Mouse (Mus musculus) CD4-positive, CD25-positive, alpha-beta regulatory T cell, adult 4 months (primary cell): ENCODE results near the gene Psmd2. TPM values are rescaled to one million over a fixed set of nuclear protein-coding genes. Genes with fewer than 3 reads are reported as not detected.
"Not testable (repeated sequence)": the region's sequence is repeated elsewhere in the genome, so short reads cannot be mapped to it uniquely, and the experiment has no call there.

ENCODE experiments used
- ATAC-seq: one replicate; pipeline ENCODE4 v1.8.0; 2017
- polyA plus RNA-seq, 2 experiments: library from polyadenylated mRNA; unstranded; fragments of 100-300 nt; shearing (Covaris generic); gene quantifications; one replicate each; pipeline ENCODE4 v1.2.1; 2017

Psmd2 gene
- polyA plus RNA-seq, 2 experiments from 2014 or later, result 179 to 222 TPM

- ATAC-seq, result no peak
These were observed 6.2 kb downstream of the Psmd2 start for GRCm38 (mm10) chr16:20657661-20658060.

DNA sequence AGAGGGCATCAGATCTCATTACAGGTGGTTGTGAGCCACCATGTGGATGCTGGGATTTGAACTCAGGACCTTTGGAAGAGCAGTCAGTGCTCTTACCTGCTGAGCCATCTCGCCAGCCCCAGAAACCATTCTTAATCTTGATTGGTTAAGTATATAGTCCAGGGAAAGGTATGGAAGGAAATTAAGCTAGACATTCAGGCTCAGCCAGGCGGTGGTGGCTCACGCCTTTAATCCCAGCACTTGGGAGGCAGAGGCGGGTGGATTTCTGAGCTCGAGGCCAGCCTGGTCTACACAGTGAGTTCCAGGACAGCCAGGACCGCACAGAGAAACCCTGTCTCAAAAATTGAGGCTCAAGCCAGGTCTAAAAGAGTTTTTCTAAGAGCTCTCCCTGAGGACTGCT lies 16.6 kb downstream of the Psmd2 start, which contains the start of gene Eif4g1:
Gene Eif4g1, plus strand, starts transcription at position 301 of the 400 bp plus-strand sequence.
- ATAC-seq, result not testable (repeated sequence)

- ATAC-seq, result no peak
These were observed 18.8 kb downstream of the Psmd2 start for GRCm38 (mm10) chr16:20670291-20670690.

DNA sequence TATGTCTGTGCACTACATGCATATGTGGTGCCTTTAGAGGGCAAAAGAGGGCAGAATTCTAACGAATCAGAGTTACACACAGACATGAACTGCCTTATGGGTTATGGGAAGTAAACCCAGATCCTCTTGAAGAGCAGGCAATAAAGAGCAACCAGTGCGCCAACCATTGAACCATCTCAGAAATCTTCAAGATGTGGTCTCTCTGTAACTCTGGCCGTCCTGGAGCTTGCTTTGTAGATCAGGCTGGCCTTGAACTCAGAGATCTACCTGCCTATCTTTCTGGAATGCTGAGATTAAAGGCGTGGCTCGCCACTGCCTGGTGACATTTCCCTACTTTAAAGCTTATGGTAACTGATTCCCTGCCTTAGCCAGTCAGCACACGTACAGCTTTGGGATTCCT lies 20.4 kb downstream of the Psmd2 start:
- peak; percentile 15 for ATAC-seq

DNA sequence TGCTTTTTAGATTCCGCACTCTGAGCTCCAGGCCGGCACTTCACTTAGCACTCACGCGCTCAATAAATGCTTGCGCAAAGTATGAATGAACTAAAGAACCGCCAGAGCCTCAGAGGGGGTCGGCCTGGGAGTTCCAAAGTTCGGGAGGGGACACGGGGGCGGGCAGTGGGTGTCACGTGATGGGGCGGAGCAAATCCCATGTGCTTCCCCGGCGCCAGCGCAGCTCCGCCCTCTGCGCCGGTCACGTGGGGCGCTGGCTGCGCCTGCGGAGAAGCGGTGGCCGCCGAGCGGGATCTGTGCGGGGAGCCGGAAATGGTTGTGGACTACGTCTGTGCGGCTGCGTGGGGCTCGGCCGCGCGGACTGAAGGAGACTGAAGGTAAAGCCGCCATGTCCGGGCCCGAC lies 21.0 kb downstream of the Psmd2 start:
- ATAC-seq, result peak; percentile 90

DNA sequence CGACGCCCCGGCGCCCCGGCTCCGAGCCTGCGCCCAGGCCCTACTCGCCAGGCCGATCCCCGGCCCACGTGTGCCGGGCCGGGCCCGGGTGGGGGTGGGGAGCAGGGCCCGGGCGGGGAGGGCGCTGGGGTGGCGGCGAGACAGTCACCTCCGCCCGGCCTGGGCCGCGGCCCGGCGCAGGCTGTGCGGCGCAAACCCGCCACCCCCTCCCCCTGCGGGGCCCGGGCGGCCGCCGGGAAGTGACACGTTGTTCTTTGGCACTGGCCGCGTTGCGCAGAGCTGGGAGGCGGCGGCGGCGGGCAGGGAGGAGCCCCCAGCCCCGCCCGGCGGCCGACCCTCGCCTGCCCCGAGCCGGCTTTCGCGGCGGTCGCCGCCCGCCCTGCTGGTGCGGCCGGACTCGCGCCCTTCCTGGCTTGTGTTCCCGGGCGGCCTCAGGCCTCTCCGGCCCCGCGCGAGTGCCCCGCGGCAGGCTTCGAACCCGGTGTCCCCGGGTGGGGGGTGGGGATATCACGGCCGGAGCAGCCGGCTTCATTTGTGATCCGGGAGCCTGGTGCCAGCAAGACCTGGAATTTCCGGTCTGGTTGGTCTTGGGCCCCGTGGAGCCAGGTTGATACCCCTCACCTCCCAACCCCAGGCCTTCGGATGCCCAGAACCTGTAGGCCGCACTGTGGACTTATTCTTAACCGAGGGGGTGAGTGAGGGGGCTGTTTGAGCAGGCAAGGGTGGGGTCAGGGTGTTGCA lies 21.7 kb downstream of the Psmd2 start:
- ATAC-seq, result peak; percentile 40

- ATAC-seq, result no peak
These were observed 22.4 kb downstream of the Psmd2 start for GRCm38 (mm10) chr16:20673706-20674303.

DNA sequence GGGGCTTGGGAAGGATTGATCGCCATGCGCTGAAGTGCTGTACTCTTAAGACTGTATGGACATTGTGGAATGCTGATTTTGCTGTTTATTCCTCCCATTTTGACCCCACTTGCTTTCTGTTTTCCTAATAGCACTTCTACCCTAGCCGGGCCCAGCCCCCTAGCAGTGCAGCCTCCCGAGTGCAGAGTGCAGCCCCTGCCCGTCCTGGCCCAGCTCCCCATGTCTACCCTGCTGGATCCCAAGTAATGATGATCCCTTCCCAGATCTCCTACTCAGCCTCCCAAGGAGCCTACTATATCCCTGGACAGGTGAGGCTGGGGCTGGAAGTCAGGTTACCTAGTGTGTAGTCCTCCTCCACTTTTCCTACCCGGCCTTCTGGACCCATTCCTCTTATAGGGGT lies 23.8 kb downstream of the Psmd2 start:
- ATAC-seq, result no peak

- ATAC-seq, result no peak
These were observed 25.2 kb downstream of the Psmd2 start for GRCm38 (mm10) chr16:20676702-20677101.

- ATAC-seq, result no peak
These were observed 25.9 kb downstream of the Psmd2 start for GRCm38 (mm10) chr16:20677380-20677779.

GRCm38 (mm10) chr16:20677974-20678675 lies 26.7 kb downstream of the Psmd2 start:
- no peak for ATAC-seq

- ATAC-seq, result no peak
These were observed 39.3 kb downstream of the Psmd2 start for GRCm38 (mm10) chr16:20690774-20691173.

DNA sequence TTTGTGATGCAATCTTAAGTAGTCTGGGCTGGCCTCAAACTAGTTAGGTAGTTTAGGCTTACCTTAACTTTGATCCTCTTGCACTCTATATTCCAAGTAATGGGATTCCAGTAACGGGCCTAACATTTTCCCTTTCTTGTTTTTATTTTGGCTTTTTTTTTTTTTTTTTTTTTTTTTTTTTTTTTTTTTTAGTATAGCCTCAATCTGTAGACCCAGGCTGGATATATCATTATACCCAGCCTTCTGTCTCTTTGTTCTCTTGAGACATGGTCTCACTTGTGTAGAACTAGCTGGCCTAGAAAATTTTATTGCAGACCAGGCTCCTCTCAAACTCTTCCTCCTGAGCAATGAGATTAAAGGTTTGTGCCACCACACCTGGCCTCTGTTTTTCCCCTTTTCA lies 40.2 kb downstream of the Psmd2 start:
- ATAC-seq, result no peak

GRCm38 (mm10) chr16:20692241-20692965 lies 41.0 kb downstream of the Psmd2 start:
- no peak for ATAC-seq

DNA sequence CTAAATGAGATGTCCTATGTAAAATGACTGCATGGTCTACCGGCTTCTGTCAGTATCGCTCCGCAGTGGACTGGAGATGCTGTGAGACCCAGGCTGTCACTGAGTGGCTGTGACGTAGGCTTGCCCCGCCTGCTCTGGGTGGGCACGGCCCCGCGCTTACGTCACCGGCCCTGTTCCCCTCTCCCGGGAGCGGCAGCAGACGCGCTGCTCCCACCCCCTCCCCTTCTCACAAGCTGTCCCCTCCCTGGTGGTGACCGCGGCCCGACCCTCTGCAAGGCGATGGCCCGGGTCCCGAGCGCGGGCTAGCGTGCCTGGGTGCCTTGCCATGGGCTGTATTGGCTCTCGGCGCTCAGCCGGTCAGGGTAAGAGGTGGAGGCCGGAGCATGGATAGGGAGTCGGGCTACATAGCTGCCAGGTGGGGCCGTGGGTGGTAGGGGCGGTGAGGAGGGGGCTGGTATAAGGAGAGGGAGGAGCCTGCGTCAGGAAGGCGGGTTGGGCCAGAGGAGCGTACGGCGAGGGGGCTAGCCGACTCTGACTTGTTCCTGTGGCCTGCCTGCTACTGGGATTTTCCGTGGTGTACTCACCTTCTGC lies 41.8 kb downstream of the Psmd2 start, which contains the start of gene Fam131a:
Gene Fam131a, plus strand, starts transcription at position 131 of the 591 bp plus-strand sequence.
- ATAC-seq, result peak; percentile 76

- ATAC-seq, result no peak
These were observed 43.3 kb downstream of the Psmd2 start for GRCm38 (mm10) chr16:20694781-20695180.

- peak; percentile 40 for ATAC-seq
These were observed 44.3 kb downstream of the Psmd2 start for GRCm38 (mm10) chr16:20695622-20696323.

DNA sequence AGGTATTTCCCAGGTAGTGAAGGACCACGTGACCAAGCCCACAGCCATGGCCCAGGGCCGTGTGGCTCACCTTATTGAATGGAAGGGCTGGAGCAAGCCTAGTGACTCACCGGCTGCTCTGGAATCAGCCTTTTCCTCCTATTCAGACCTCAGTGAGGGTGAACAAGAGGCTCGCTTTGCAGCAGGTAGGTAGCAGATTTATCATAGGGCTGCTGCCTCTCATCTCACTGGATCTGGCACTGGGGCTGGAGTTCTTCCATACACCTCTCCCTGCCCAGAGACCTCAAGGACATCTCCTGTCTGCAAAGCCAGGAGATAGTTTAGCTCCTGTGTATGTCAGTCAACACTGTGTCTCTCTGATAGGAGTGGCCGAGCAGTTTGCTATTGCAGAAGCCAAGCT lies 47.8 kb downstream of the Psmd2 start:
- no peak for ATAC-seq

DNA sequence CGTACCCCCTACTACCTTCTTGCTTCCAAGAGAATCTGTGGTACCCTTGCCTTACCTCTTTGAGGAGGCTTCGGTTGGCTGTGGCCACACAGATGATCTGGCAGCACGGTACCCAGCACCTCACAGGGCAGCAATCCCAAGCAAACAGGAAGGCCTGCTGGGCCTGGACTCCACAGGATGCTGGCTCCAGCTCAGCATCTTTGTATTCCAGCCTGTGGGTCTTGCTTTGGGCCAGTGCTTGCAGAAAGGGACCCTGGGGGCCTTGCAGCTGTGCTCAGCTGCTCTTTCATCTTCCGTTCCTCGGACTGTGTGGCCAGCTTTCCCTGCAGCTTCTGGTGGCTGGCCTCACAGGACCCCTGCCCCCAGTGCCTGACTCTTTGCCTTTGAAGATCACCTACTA lies 48.6 kb downstream of the Psmd2 start:
- no peak for ATAC-seq

- no peak for ATAC-seq
These were observed 49.9 kb downstream of the Psmd2 start for GRCm38 (mm10) chr16:20701316-20701715.

DNA sequence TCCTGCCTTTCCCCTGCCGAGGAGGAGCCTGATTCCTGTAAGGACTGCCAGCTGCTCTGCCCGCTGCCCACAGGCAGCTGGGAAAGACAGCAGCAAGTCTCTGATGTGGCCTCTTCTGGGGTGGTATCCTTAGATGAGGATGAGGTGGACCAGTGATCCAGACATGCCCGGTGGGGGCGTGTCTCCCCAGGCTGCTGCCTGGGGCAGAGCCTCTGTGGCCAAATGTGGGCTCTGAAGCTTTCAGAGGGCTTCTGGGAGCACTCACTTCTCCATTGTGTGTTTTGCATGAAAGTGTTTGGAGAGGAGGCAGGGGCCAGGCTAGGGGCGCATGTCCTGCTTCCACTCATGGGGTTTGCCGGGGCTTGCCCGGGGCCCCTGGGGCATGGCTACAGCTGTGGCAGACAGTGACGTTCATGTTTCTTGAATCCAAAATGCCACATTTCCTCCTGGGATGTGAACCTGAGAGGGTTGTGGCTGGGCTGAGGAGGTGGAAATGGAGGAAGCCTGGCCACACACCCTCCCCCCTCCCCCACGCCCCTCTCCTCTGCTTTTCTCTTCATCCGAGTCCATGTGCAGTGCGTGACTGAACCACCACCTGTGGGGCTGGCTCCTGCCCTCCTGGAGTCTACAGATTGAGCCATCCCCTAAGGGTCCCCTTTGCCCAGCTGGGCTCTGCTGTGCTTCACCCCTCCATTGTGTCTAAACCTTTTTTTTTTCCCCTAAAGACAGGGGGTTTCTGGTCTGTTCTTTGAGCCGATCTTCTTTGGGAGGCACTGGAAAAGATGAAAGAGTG lies 50.5 kb downstream of the Psmd2 start:
- no peak for ATAC-seq
